Mouse (Mus musculus) midbrain, embryonic 14.5 days (tissue): ENCODE measurements at regions not wholly inside any gene's neighbourhood (a gene's known extent, or its start where the extent isn't known, plus 50 kb on each side); places are given as distances from the start of the nearest gene placed in this dataset.
A peak's percentile ranks its signal among the peaks of the same experiment; 100 is the strongest.
"Not testable (repeated sequence)": the region's sequence is repeated elsewhere in the genome, so short reads cannot be mapped to it uniquely, and the experiment has no call there.

ENCODE experiments used
- ATAC-seq: fragments of 200-750 bp; cut with Nextera tagmentation; 2 replicates; pipeline ENCODE4 v1.8.0; 2017; ENCODE audit warnings: moderate number of reproducible peaks, moderate library complexity; ENCODE audit not compliant: low FRiP score, low TSS enrichment
- DNase-seq: peaks from one replicate; pipeline ENCODE4 v3.0.0-alpha.2; 2015
- H3K27ac ChIP-seq: fragments of 300-500 bp; sonication (generic); replicated peaks from 2 replicates; pipeline ENCODE4 v1.5.1; 2014; ENCODE audit warnings: mild to moderate bottlenecking, low read depth, low read length, moderate library complexity
- H3K27me3 ChIP-seq: fragments of 300-500 bp; sonication (generic); 2 replicates; pipeline ENCODE4 v1.6.1; 2014; ENCODE audit warnings: low read length, control low read depth, mixed read lengths; ENCODE audit not compliant: control insufficient read depth, insufficient read depth
- H3K36me3 ChIP-seq: fragments of 300-500 bp; sonication (generic); 2 replicates; pipeline ENCODE4 v1.6.1; 2014; ENCODE audit warnings: low read length, control low read depth; ENCODE audit not compliant: control insufficient read depth, insufficient read depth
- H3K4me1 ChIP-seq: fragments of 300-500 bp; sonication (generic); 2 replicates; pipeline ENCODE4 v1.6.1; 2014; ENCODE audit warnings: mild to moderate bottlenecking, antibody characterized with exemption, low read length, control low read depth; ENCODE audit not compliant: control insufficient read depth, insufficient read depth
- H3K4me2 ChIP-seq: fragments of 300-500 bp; sonication (generic); 2 replicates; pipeline ENCODE4 v1.6.1; 2014; ENCODE audit warnings: mild to moderate bottlenecking, low read length, moderate library complexity
- H3K4me3 ChIP-seq: fragments of 300-500 bp; sonication (generic); replicated peaks from 2 replicates; pipeline ENCODE4 v1.5.1; 2014; ENCODE audit warnings: low read depth, low read length
- H3K9ac ChIP-seq: fragments of 300-500 bp; sonication (generic); replicated peaks from 2 replicates; pipeline ENCODE4 v1.6.1; 2014; ENCODE audit warnings: mild to moderate bottlenecking, low read length, moderate library complexity
- H3K9me3 ChIP-seq: fragments of 300-500 bp; sonication (generic); 2 replicates; pipeline ENCODE4 v1.6.1; 2016; ENCODE audit warnings: low read length, control low read depth, mixed read lengths; ENCODE audit not compliant: control insufficient read depth
- WGBS: fragments of 180-500 bp; shearing (Covaris S2); extraction: QIAGEN DNeasy Blood & Tissue Kit; methylation state at CpG from one replicate; pipeline ENCODE4 v1.1.7; 2014; 5-methylcytosine and 5-hydroxymethylcytosine counted together

- H3K27me3 ChIP-seq, result no peaks in the 10 kb centered on the region
- no peaks in the 10 kb centered on the region for H3K9me3 ChIP-seq
- H3K9ac ChIP-seq, result 0 out of 2 replicates have a peak overlapping the region, but pooled peaks have one; percentile 17
- no peak overlapping the region for H3K4me3 ChIP-seq
- peaks cover 23% of the 10 kb centered on the region for H3K4me1 ChIP-seq
- ATAC-seq (peak; percentile 87), DNase-seq (peak; percentile 90)
- peak overlapping the region; percentile 91 for H3K27ac ChIP-seq
- peak overlapping the region; percentile 44 for H3K4me2 ChIP-seq
- H3K36me3 ChIP-seq, result no peaks in the 10 kb centered on the region
- WGBS, result 11% methylated on average over 2 of the region's 2 CpGs
Observed at GRCm38 (mm10) chr3:17619890-17620289, 328.3 kb upstream of the Cypt12 start.

- Histone ChIP-seq H3K9ac (no peak overlapping the region), H3K4me3 (no peak overlapping the region), H3K9me3 (no peaks in the 10 kb centered on the region), H3K27me3 (no peaks in the 10 kb centered on the region), H3K36me3 (no peaks in the 10 kb centered on the region), H3K4me2 (no peak overlapping the region), H3K4me1 (peaks cover 23% of the 10 kb centered on the region), H3K27ac (peak overlapping the region; percentile 91)
- no peak for ATAC-seq
- WGBS, result 47% methylated on average over 2 of the region's 2 CpGs
- DNase-seq, result peak; percentile 51
Observed at GRCm38 (mm10) chr3:17620398-17620797, 327.8 kb upstream of the Cypt12 start.

- no peak for DNase-seq
Observed at GRCm38 (mm10) chr3:17632484-17632883, 315.7 kb upstream of the Cypt12 start.

GRCm38 (mm10) chr3:17636276-17636675 lies 311.9 kb upstream of the Cypt12 start:
- no peaks in the 10 kb centered on the region for H3K36me3 ChIP-seq
- no peaks in the 10 kb centered on the region for H3K27me3 ChIP-seq
- no peak for ATAC-seq
- no peak overlapping the region for H3K4me2 ChIP-seq
- DNase-seq, result no peak
- H3K9ac ChIP-seq, result no peak overlapping the region
- H3K4me3 ChIP-seq, result no peak overlapping the region
- no peaks in the 10 kb centered on the region for H3K9me3 ChIP-seq
- no peak overlapping the region for H3K27ac ChIP-seq
- no peaks in the 10 kb centered on the region for H3K4me1 ChIP-seq

More at GRCm38 (mm10) chr3:17632484-17632883, 315.7 kb upstream of the Cypt12 start:
- ATAC-seq, result no peak
- no peak overlapping the region for H3K4me2 ChIP-seq
- no peak overlapping the region for H3K27ac ChIP-seq
- H3K9me3 ChIP-seq, result no peaks in the 10 kb centered on the region
- H3K4me1 ChIP-seq, result no peaks in the 10 kb centered on the region
- H3K9ac ChIP-seq, result no peak overlapping the region
- no peaks in the 10 kb centered on the region for H3K36me3 ChIP-seq
- no peaks in the 10 kb centered on the region for H3K27me3 ChIP-seq
- H3K4me3 ChIP-seq, result no peak overlapping the region
- 78% methylated on average over 3 of the region's 3 CpGs for whole genome bisulfite sequencing

GRCm38 (mm10) chr3:17659988-17660387 lies 288.2 kb upstream of the Cypt12 start:
- not testable (repeated sequence) for H3K27ac ChIP-seq, DNase-seq, ATAC-seq, H3K4me2 ChIP-seq, H3K9me3 ChIP-seq, H3K27me3 ChIP-seq, H3K9ac ChIP-seq, H3K4me3 ChIP-seq, H3K4me1 ChIP-seq, H3K36me3 ChIP-seq
- 87% methylated on average over 2 of the region's 2 CpGs for WGBS

- Histone ChIP-seq H3K4me1 (no peaks in the 10 kb centered on the region), H3K9me3 (no peaks in the 10 kb centered on the region), H3K36me3 (no peaks in the 10 kb centered on the region), H3K4me2 (no peak overlapping the region), H3K27ac (no peak overlapping the region), H3K9ac (no peak overlapping the region), H3K4me3 (no peak overlapping the region), H3K27me3 (no peaks in the 10 kb centered on the region)
- no peak for ATAC-seq
- WGBS, result 98% methylated on average over 1 of the region's 1 CpGs
- DNase-seq, result no peak
Observed at GRCm38 (mm10) chr3:17661987-17662386, 286.2 kb upstream of the Cypt12 start.

- H3K9ac ChIP-seq, result no peak overlapping the region
Observed at GRCm38 (mm10) chr3:17667016-17667415, 281.2 kb upstream of the Cypt12 start.

GRCm38 (mm10) chr3:17668839-17669238 lies 279.4 kb upstream of the Cypt12 start:
- WGBS, result 90% methylated on average over 2 of the region's 2 CpGs
- no peak overlapping the region for H3K27ac ChIP-seq
- 0 out of 2 replicates have a peak, but pooled peaks cover 4% of the 10 kb centered on the region for H3K9me3 ChIP-seq
- H3K9ac ChIP-seq, result no peak overlapping the region
- H3K27me3 ChIP-seq, result no peaks in the 10 kb centered on the region
- no peak for ATAC-seq
- no peak overlapping the region for H3K4me2 ChIP-seq
- H3K4me1 ChIP-seq, result no peaks in the 10 kb centered on the region
- H3K36me3 ChIP-seq, result no peaks in the 10 kb centered on the region
- DNase-seq, result no peak
- H3K4me3 ChIP-seq, result no peak overlapping the region

More at GRCm38 (mm10) chr3:17667016-17667415, 281.2 kb upstream of the Cypt12 start:
- no peaks in the 10 kb centered on the region for H3K27me3 ChIP-seq
- H3K27ac ChIP-seq, result no peak overlapping the region
- no peaks in the 10 kb centered on the region for H3K36me3 ChIP-seq
- H3K4me1 ChIP-seq, result no peaks in the 10 kb centered on the region
- H3K4me3 ChIP-seq, result no peak overlapping the region
- ATAC-seq, result no peak
- no peak for DNase-seq
- H3K9me3 ChIP-seq, result 0 out of 2 replicates have a peak, but pooled peaks cover 4% of the 10 kb centered on the region
- no peak overlapping the region for H3K4me2 ChIP-seq
- 90% methylated on average over 1 of the region's 1 CpGs for WGBS
